Mouse (Mus musculus) lung, adult 2 months (tissue): ENCODE data around the gene Kcna7. TPM values are rescaled to one million over a fixed set of nuclear protein-coding genes. Genes with fewer than 3 reads are reported as not detected.

Experiments
- DNase-seq: peaks from one replicate; pipeline ENCODE4 v3.0.0; 2022
- H3K4me1 ChIP-seq: fragments of 200-500 bp; 2 replicates; pipeline ENCODE4 v1.6.1; 2011; ENCODE audit warnings: low read length; ENCODE audit not compliant: control insufficient read depth, insufficient read depth
- H3K4me3 ChIP-seq: fragments of 200-500 bp; replicated peaks from 2 replicates; pipeline ENCODE3; 2011; ENCODE audit warnings: low read depth, mild to moderate bottlenecking, control low read depth, low read length; ENCODE audit errors: extremely low read depth
- CTCF ChIP-seq: fragments of 200-500 bp; IDR thresholded peaks from 2 replicates; pipeline ENCODE4 v1.5.1; 2011; ENCODE audit warnings: mild to moderate bottlenecking, low read length, control low read depth; ENCODE audit not compliant: insufficient read depth
- POLR2A ChIP-seq: fragments of 200-500 bp; IDR thresholded peaks from 2 replicates; pipeline ENCODE4 v1.6.1; 2011; ENCODE audit warnings: low read depth, mild to moderate bottlenecking, control low read depth, low read length, borderline replicate concordance; ENCODE audit errors: extremely low read depth
- whole genome bisulfite sequencing: fragments of 180-500 bp; shearing (Covaris S2); methylation state at CpG from one replicate; pipeline ENCODE4 v1.1.7; 2018; 5-methylcytosine and 5-hydroxymethylcytosine counted together
- polyA plus RNA-seq: library from polyadenylated mRNA; depleted of rRNA; stranded (reverse); fragments of >200 nt; gene quantifications from 2 replicates; pipeline ENCODE4 v1.2.3, GENCODE M21; 2012

Gene Kcna7
- polyA plus RNA-seq, 1 experiment = 2.3 TPM

GRCm38 (mm10) chr7:45417962-45418492 lies 12.6 kb downstream of the Kcna7 start:
- 9% methylated on average over 13 of the region's 13 CpGs for WGBS
- no peak for DNase-seq
- Histone ChIP-seq H3K4me3 (no peak overlapping the region), H3K4me1 (peaks cover 4% of the 10 kb centered on the region; the same call in 1 of the 2 replicates)
- TF ChIP-seq CTCF = no peak
- TF ChIP-seq POLR2A = no peak

- no peaks in the 10 kb centered on the region for H3K4me1 ChIP-seq
- 20% methylated on average over 27 of the region's 27 CpGs for WGBS
- no peak overlapping the region for H3K4me3 ChIP-seq
- no peak for TF ChIP-seq POLR2A
- TF ChIP-seq CTCF = no peak
- peak; percentile 37 for DNase-seq
Observed at GRCm38 (mm10) chr7:45419859-45420614, 14.6 kb downstream of the Kcna7 start.

- TF ChIP-seq POLR2A (no peak), CTCF (no peak)
- Histone ChIP-seq H3K4me3 (no peak within 1 kb of the TSS), H3K4me1 (no peaks in the 10 kb centered on the region)
- DNase-seq = no peak
- 74% methylated on average over 6 of the region's 6 CpGs for WGBS
Observed at GRCm38 (mm10) chr7:45420615-45420919, 15.1 kb downstream of the Kcna7 start, which contains the start of gene Lhb. TSS of gene Lhb (plus strand) at chr7:45420820.

- H3K4me3 ChIP-seq = no peak overlapping the region
- H3K4me1 ChIP-seq = no peaks in the 10 kb centered on the region
- DNase-seq = no peak
- 88% methylated on average over 14 of the region's 14 CpGs for WGBS
- no peak for TF ChIP-seq CTCF
- no peak for TF ChIP-seq POLR2A
Observed at GRCm38 (mm10) chr7:45421194-45421593, 15.7 kb downstream of the Kcna7 start.

- 75% methylated on average over 8 of the region's 8 CpGs for WGBS
- Histone ChIP-seq H3K4me3 (no peak overlapping the region), H3K4me1 (no peaks in the 10 kb centered on the region)
- no peak for DNase-seq
- TF ChIP-seq POLR2A (no peak), CTCF (no peak)
Observed at GRCm38 (mm10) chr7:45426556-45426955, 21.1 kb downstream of the Kcna7 start.

- DNase-seq = no peak
- peak overlapping the region; percentile 73 for H3K4me3 ChIP-seq
- peaks cover 9% of the 10 kb centered on the region for H3K4me1 ChIP-seq
- WGBS = 1% methylated on average over 7 of the region's 7 CpGs
- TF ChIP-seq CTCF (no peak), POLR2A (no peak)
Observed at GRCm38 (mm10) chr7:45433835-45434202, 28.4 kb downstream of the Kcna7 start.

GRCm38 (mm10) chr7:45434203-45435015 lies 29.0 kb downstream of the Kcna7 start, which contains the start of gene Gys1:
TSS of gene Gys1 (plus strand) at chr7:45434844.
- peak; percentile 68 for TF ChIP-seq POLR2A
- peak; percentile 72 for TF ChIP-seq CTCF
- under 1% methylated on average over 45 of the region's 45 CpGs for WGBS
- DNase-seq = peak; percentile 99
- peak within 1 kb of the TSS; percentile 73 for H3K4me3 ChIP-seq
- peaks cover 9% of the 10 kb centered on the region for H3K4me1 ChIP-seq

GRCm38 (mm10) chr7:45435038-45435437 lies 29.6 kb downstream of the Kcna7 start:
- WGBS = under 1% methylated on average over 16 of the region's 16 CpGs
- Histone ChIP-seq H3K4me1 (peaks cover 9% of the 10 kb centered on the region), H3K4me3 (peak overlapping the region; percentile 67)
- DNase-seq = no peak
- TF ChIP-seq POLR2A (no peak), CTCF (no peak)

GRCm38 (mm10) chr7:45436444-45436843 lies 31.0 kb downstream of the Kcna7 start:
- TF ChIP-seq CTCF (no peak), POLR2A (no peak)
- peaks cover 9% of the 10 kb centered on the region for H3K4me1 ChIP-seq
- 87% methylated on average over 5 of the region's 5 CpGs for WGBS
- no peak for DNase-seq
- H3K4me3 ChIP-seq = no peak overlapping the region

- Histone ChIP-seq H3K4me3 (no peak overlapping the region), H3K4me1 (peaks cover 9% of the 10 kb centered on the region)
- no peak for DNase-seq
- WGBS = 65% methylated on average over 6 of the region's 6 CpGs
- TF ChIP-seq POLR2A (no peak), CTCF (no peak)
Observed at GRCm38 (mm10) chr7:45437046-45437445, 31.6 kb downstream of the Kcna7 start.
